Mouse (Mus musculus): ENCODE data around the gene Poc1b. TPM values are rescaled to one million over a fixed set of nuclear protein-coding genes. Genes with fewer than 3 reads are reported as not detected.

Poc1b gene
- polyA plus RNA-seq, 1 experiment, result 11.8 TPM

GRCm38 (mm10) chr10:99083431-99084003 is 23.3 kb upstream of the Poc1b start:
- TF ChIP-seq POLR2A (IDR thresholded peaks at IDR 0.05; ENCODE audit: borderline replicate concordance, insufficient read depth, low read length) (no peak), CTCF (IDR thresholded peaks at IDR 0.05; ENCODE audit: borderline replicate concordance, insufficient read depth, low read depth, low read length) (no peak)
- no peak overlapping the region for H3K27ac ChIP-seq (ENCODE audit: insufficient read depth, low read length)
- no peaks in the 10 kb centered on the region; the same call in 1 of the 2 replicates for H3K4me1 ChIP-seq (ENCODE audit: control insufficient read depth, insufficient read depth, low read length)
- H3K27me3 ChIP-seq (ENCODE audit: control insufficient read depth, insufficient read depth, low read length), result no peaks in the 10 kb centered on the region
- 77% methylated on average over 14 of the region's 14 CpGs for WGBS
- DNase-seq, result peak; percentile 27
- no peak overlapping the region for H3K4me3 ChIP-seq (replicated peaks; ENCODE audit: insufficient read depth, low read depth, low read length)

DNA sequence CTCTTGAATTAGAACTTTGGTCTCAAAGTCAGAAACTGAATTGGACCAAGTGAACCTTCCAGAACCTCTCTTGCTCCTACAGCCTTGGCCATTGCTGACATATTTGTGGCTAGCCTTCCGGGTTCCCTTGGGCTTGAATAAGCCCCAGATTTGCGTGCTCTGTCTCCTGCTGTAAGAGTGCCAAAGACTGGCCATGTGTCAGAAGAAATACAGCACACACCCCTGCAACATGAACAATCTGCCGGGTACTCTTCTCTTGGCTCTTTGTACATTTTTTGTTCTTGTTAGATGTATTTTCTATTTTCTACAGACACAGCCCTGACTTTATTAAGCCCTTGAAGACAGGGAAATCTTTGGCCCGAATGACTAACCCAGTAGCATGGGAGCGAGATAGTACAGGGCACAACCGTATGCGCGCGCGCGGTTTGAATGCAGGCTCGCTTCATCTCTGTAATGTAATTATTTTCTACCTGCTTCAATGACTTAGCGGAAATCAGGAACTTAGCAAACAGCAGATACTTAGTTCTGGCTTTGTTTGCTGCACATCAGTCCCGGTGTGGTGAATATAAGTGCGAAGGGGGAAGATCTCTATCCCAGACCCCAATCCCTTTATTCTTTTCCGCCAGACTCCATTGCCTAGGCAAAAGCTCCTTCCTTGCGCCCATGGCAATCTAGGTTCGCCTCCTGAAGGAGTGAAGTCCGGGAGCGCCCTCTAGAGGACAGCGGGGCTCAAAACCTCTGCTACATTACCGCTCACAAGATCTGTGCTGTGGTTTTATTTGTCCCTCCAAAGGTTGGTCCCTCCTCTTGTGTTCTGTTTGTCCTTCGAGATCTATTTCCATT is 22.2 kb upstream of the Poc1b start:
- no peaks in the 10 kb centered on the region for H3K27me3 ChIP-seq (ENCODE audit: control insufficient read depth, insufficient read depth, low read length)
- TF ChIP-seq POLR2A (IDR thresholded peaks at IDR 0.05; ENCODE audit: borderline replicate concordance, insufficient read depth, low read length), result no peak
- TF ChIP-seq CTCF (IDR thresholded peaks at IDR 0.05; ENCODE audit: borderline replicate concordance, insufficient read depth, low read depth, low read length), result peak; percentile 93
- no peak overlapping the region for H3K27ac ChIP-seq (ENCODE audit: insufficient read depth, low read length)
- peak; percentile 82 to 89 for DNase-seq
- WGBS, result 42% methylated on average over 23 of the region's 23 CpGs
- no peak overlapping the region for H3K4me3 ChIP-seq (replicated peaks; ENCODE audit: insufficient read depth, low read depth, low read length)
- no peaks in the 10 kb centered on the region; the same call in 1 of the 2 replicates for H3K4me1 ChIP-seq (ENCODE audit: control insufficient read depth, insufficient read depth, low read length)

GRCm38 (mm10) chr10:99085240-99085587 is 21.6 kb upstream of the Poc1b start:
- TF ChIP-seq POLR2A (IDR thresholded peaks at IDR 0.05; ENCODE audit: borderline replicate concordance, insufficient read depth, low read length) (no peak), CTCF (IDR thresholded peaks at IDR 0.05; ENCODE audit: borderline replicate concordance, insufficient read depth, low read depth, low read length) (no peak)
- no peak overlapping the region for H3K4me3 ChIP-seq (replicated peaks; ENCODE audit: insufficient read depth, low read depth, low read length)
- H3K27ac ChIP-seq (ENCODE audit: insufficient read depth, low read length), result no peak overlapping the region
- DNase-seq, result no peak
- no peaks in the 10 kb centered on the region for H3K27me3 ChIP-seq (ENCODE audit: control insufficient read depth, insufficient read depth, low read length)
- 63% methylated on average over 6 of the region's 6 CpGs for WGBS
- H3K4me1 ChIP-seq (ENCODE audit: control insufficient read depth, insufficient read depth, low read length), result no peaks in the 10 kb centered on the region; the same call in 1 of the 2 replicates

GRCm38 (mm10) chr10:99086029-99086428 is 20.8 kb upstream of the Poc1b start:
- Histone ChIP-seq H3K4me3 (replicated peaks; ENCODE audit: insufficient read depth, low read depth, low read length) (no peak overlapping the region), H3K4me1 (ENCODE audit: control insufficient read depth, insufficient read depth, low read length) (no peaks in the 10 kb centered on the region; the same call in 1 of the 2 replicates), H3K27me3 (ENCODE audit: control insufficient read depth, insufficient read depth, low read length) (no peaks in the 10 kb centered on the region), H3K27ac (ENCODE audit: insufficient read depth, low read length) (no peak overlapping the region)
- WGBS, result 61% methylated on average over 6 of the region's 6 CpGs
- no peak for DNase-seq
- TF ChIP-seq POLR2A (IDR thresholded peaks at IDR 0.05; ENCODE audit: borderline replicate concordance, insufficient read depth, low read length) (no peak), CTCF (IDR thresholded peaks at IDR 0.05; ENCODE audit: borderline replicate concordance, insufficient read depth, low read depth, low read length) (no peak)

GRCm38 (mm10) chr10:99089906-99090305 is 16.9 kb upstream of the Poc1b start:
- 80% methylated on average over 6 of the region's 6 CpGs for WGBS
- no peak for TF ChIP-seq CTCF (IDR thresholded peaks at IDR 0.05; ENCODE audit: borderline replicate concordance, insufficient read depth, low read depth, low read length)
- TF ChIP-seq POLR2A (IDR thresholded peaks at IDR 0.05; ENCODE audit: borderline replicate concordance, insufficient read depth, low read length), result no peak
- no peaks in the 10 kb centered on the region for H3K4me1 ChIP-seq (ENCODE audit: control insufficient read depth, insufficient read depth, low read length)

GRCm38 (mm10) chr10:99093364-99093763 is 13.5 kb upstream of the Poc1b start:
- no peak overlapping the region for H3K4me3 ChIP-seq (replicated peaks; ENCODE audit: insufficient read depth, low read depth, low read length)
- TF ChIP-seq CTCF (IDR thresholded peaks at IDR 0.05; ENCODE audit: borderline replicate concordance, insufficient read depth, low read depth, low read length) (no peak), POLR2A (IDR thresholded peaks at IDR 0.05; ENCODE audit: borderline replicate concordance, insufficient read depth, low read length) (no peak)
- no peaks in the 10 kb centered on the region for H3K27me3 ChIP-seq (ENCODE audit: control insufficient read depth, insufficient read depth, low read length)
- no peaks in the 10 kb centered on the region for H3K4me1 ChIP-seq (ENCODE audit: control insufficient read depth, insufficient read depth, low read length)
- no peak for DNase-seq
- 89% methylated on average over 2 of the region's 2 CpGs for WGBS
- H3K27ac ChIP-seq (ENCODE audit: insufficient read depth, low read length), result no peak overlapping the region

More at GRCm38 (mm10) chr10:99089906-99090305, 16.9 kb upstream of the Poc1b start:
- Histone ChIP-seq H3K4me3 (replicated peaks; ENCODE audit: insufficient read depth, low read depth, low read length) (no peak overlapping the region), H3K27me3 (ENCODE audit: control insufficient read depth, insufficient read depth, low read length) (no peaks in the 10 kb centered on the region), H3K27ac (ENCODE audit: insufficient read depth, low read length) (no peak overlapping the region)
- no peak for DNase-seq

DNA sequence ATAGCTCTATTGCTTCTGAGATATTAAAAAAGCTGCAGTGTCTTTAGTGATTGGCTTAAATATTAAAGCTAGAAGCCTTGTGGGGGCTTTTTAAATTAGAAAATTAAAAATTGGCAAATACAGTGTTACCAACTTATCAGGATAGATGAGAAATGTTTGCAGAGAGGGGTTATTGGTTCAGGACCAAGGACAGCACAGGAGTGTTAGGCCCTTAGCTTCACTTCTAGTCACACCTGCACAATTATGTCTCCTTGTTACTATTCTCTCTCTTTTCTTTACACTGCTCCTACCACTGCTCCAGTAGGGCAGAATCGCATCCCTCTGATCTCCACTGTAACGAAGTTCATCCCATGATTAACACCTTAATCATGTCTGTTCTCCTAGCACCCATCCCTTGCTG is 11.7 kb upstream of the Poc1b start:
- 80% methylated on average over 2 of the region's 2 CpGs for WGBS
- Histone ChIP-seq H3K4me3 (replicated peaks; ENCODE audit: insufficient read depth, low read depth, low read length) (no peak overlapping the region), H3K27me3 (ENCODE audit: control insufficient read depth, insufficient read depth, low read length) (no peaks in the 10 kb centered on the region), H3K27ac (ENCODE audit: insufficient read depth, low read length) (no peak overlapping the region), H3K4me1 (ENCODE audit: control insufficient read depth, insufficient read depth, low read length) (no peaks in the 10 kb centered on the region)
- DNase-seq, result no peak
- TF ChIP-seq CTCF (IDR thresholded peaks at IDR 0.05; ENCODE audit: borderline replicate concordance, insufficient read depth, low read depth, low read length) (no peak), POLR2A (IDR thresholded peaks at IDR 0.05; ENCODE audit: borderline replicate concordance, insufficient read depth, low read length) (no peak)

DNA sequence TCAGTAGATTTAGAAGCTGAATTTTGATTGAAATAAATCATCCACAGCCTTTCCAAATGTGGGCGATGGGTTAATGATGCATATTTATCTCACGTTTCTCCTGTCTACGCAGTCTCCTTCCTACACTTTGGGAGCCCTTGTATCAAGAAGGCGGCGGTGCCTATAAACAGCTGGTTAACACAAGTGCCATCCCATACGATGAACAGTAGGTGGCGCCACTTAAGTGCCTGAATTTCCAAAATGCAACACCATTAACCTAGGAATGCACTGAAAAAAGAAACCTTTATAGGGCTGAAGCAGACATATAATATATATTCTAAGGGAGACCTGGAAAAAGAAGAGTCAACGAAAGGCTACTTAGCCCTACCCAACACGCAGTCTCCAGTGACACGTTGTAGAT is 9.5 kb upstream of the Poc1b start:
- Histone ChIP-seq H3K4me1 (ENCODE audit: control insufficient read depth, insufficient read depth, low read length) (no peaks in the 10 kb centered on the region), H3K27me3 (ENCODE audit: control insufficient read depth, insufficient read depth, low read length) (no peaks in the 10 kb centered on the region), H3K4me3 (replicated peaks; ENCODE audit: insufficient read depth, low read depth, low read length) (no peak overlapping the region), H3K27ac (ENCODE audit: insufficient read depth, low read length) (no peak overlapping the region)
- WGBS, result 70% methylated on average over 10 of the region's 10 CpGs
- DNase-seq, result peak; percentile 31 to 36
- TF ChIP-seq POLR2A (IDR thresholded peaks at IDR 0.05; ENCODE audit: borderline replicate concordance, insufficient read depth, low read length) (no peak), CTCF (IDR thresholded peaks at IDR 0.05; ENCODE audit: borderline replicate concordance, insufficient read depth, low read depth, low read length) (peak; percentile 43; the same call in 1 of the 2 replicates)
